Mouse (Mus musculus): ENCODE measurements at regions not wholly inside any gene's neighbourhood (a gene's known extent, or its start where the extent isn't known, plus 50 kb on each side); places are given as distances from the start of the nearest gene placed in this dataset.

GRCm38 (mm10) chr3:155246628-155247027 lies 153.4 kb downstream of the Lrriq3 start:
- no peak for DNase-seq (ENCODE audit: low read depth, low spot score)

GRCm38 (mm10) chr3:155247124-155247523 lies 153.9 kb downstream of the Lrriq3 start:
- DNase-seq (ENCODE audit: low read depth, low spot score) = no peak

- DNase-seq (ENCODE audit: low read depth, low spot score) = no peak
Observed at GRCm38 (mm10) chr3:155247929-155248328, 154.7 kb downstream of the Lrriq3 start.

GRCm38 (mm10) chr3:155250904-155251303 lies 157.7 kb downstream of the Lrriq3 start:
- no peak for DNase-seq (ENCODE audit: low read depth, low spot score)

- DNase-seq (ENCODE audit: low read depth, low spot score) = no peak
Observed at GRCm38 (mm10) chr3:155298206-155298605, 205.0 kb downstream of the Lrriq3 start.

- DNase-seq (ENCODE audit: low read depth, low spot score) = no peak
Observed at GRCm38 (mm10) chr3:155298724-155299123, 205.5 kb downstream of the Lrriq3 start.

- no peak for DNase-seq (ENCODE audit: low read depth, low spot score)
Observed at GRCm38 (mm10) chr3:155322322-155322721, 229.1 kb downstream of the Lrriq3 start.

- no peak for DNase-seq (ENCODE audit: low read depth, low spot score)
Observed at GRCm38 (mm10) chr3:155329701-155330100, 236.5 kb downstream of the Lrriq3 start.

- DNase-seq (ENCODE audit: low read depth, low spot score) = no peak
Observed at GRCm38 (mm10) chr3:155349185-155349584, 256.0 kb downstream of the Lrriq3 start.

GRCm38 (mm10) chr3:155351636-155352035 lies 258.4 kb downstream of the Lrriq3 start:
- DNase-seq (ENCODE audit: low read depth, low spot score) = no peak

GRCm38 (mm10) chr3:155352277-155352802 lies 259.1 kb downstream of the Lrriq3 start:
- DNase-seq (ENCODE audit: low read depth, low spot score) = no peak

GRCm38 (mm10) chr3:155360399-155360798 lies 267.2 kb downstream of the Lrriq3 start:
- no peak for DNase-seq (ENCODE audit: low read depth, low spot score)

GRCm38 (mm10) chr3:155370716-155371115 lies 277.5 kb downstream of the Lrriq3 start:
- DNase-seq (ENCODE audit: low read depth, low spot score) = no peak

- DNase-seq (ENCODE audit: low read depth, low spot score) = no peak
Observed at GRCm38 (mm10) chr3:155373591-155373990, 280.4 kb downstream of the Lrriq3 start.

- DNase-seq (ENCODE audit: low read depth, low spot score) = no peak
Observed at GRCm38 (mm10) chr3:155381910-155382309, 288.7 kb downstream of the Lrriq3 start.

GRCm38 (mm10) chr3:155382817-155383216 lies 289.6 kb downstream of the Lrriq3 start:
- no peak for DNase-seq (ENCODE audit: low read depth, low spot score)

- DNase-seq (ENCODE audit: low read depth, low spot score) = no peak
Observed at GRCm38 (mm10) chr3:155390666-155391065, 297.4 kb downstream of the Lrriq3 start.

- no peak for DNase-seq (ENCODE audit: low read depth, low spot score)
Observed at GRCm38 (mm10) chr3:155396134-155396533, 302.9 kb downstream of the Lrriq3 start.

GRCm38 (mm10) chr3:155401763-155402162 lies 308.5 kb downstream of the Lrriq3 start:
- DNase-seq (ENCODE audit: low read depth, low spot score) = no peak

- no peak for DNase-seq (ENCODE audit: low read depth, low spot score)
Observed at GRCm38 (mm10) chr3:155408907-155409306, 315.7 kb downstream of the Lrriq3 start.

GRCm38 (mm10) chr3:155409371-155409770 lies 316.1 kb downstream of the Lrriq3 start:
- no peak for DNase-seq (ENCODE audit: low read depth, low spot score)

GRCm38 (mm10) chr3:155409867-155410266 lies 316.6 kb downstream of the Lrriq3 start:
- no peak for DNase-seq (ENCODE audit: low read depth, low spot score)

- no peak for DNase-seq (ENCODE audit: low read depth, low spot score)
Observed at GRCm38 (mm10) chr3:155459701-155460481, 366.7 kb downstream of the Lrriq3 start.
